In genomic region chr4:141134751-141135530, GRCm38 (mm10) we compare ENCODE assay signal across 8 mouse cellular contexts. TPM values are rescaled to one million over a fixed set of nuclear protein-coding genes. Genes with fewer than 3 reads are reported as not detected.
DNase-seq lines count a peak whose midpoint lies in the region; ATAC-seq and TF ChIP-seq lines count a peak whose summit lies in the region.

No protein-coding gene starts in this region.

- TF ChIP-seq CTCF in gastrocnemius, adult 2 months (IDR thresholded peaks at IDR 0.05), result no peak
- no peak for TF ChIP-seq CTCF in stomach, postnatal 0 days (IDR thresholded peaks at IDR 0.05; ENCODE audit: low read depth)

- H3K36me3 ChIP-seq in forebrain, embryonic 10.5 days (replicated peaks), result peaks cover 26% of the 10 kb centered on the region
- no peaks in the 10 kb centered on the region for H3K36me3 ChIP-seq in forebrain, embryonic 16.5 days (ENCODE audit: control insufficient read depth, insufficient read depth)
- H3K36me3 ChIP-seq in hindbrain, embryonic 16.5 days (ENCODE audit: control insufficient read depth, insufficient read depth, low read length), result no peaks in the 10 kb centered on the region
- H3K36me3 ChIP-seq in stomach, postnatal 0 days (ENCODE audit: control insufficient read depth, insufficient read depth, low read length), result no peaks in the 10 kb centered on the region

- H3K4me1 ChIP-seq in forebrain, embryonic 10.5 days, result peaks cover 84% of the 10 kb centered on the region
- H3K4me1 ChIP-seq in forebrain, embryonic 16.5 days (replicated peaks; ENCODE audit: control insufficient read depth, insufficient read depth, low read length), result peaks cover 66% of the 10 kb centered on the region
- H3K4me1 ChIP-seq in hindbrain, embryonic 16.5 days (ENCODE audit: control insufficient read depth, insufficient read depth, low read depth, low read length), result peaks cover 53% of the 10 kb centered on the region
- H3K4me1 ChIP-seq in stomach, postnatal 0 days (replicated peaks; ENCODE audit: control insufficient read depth, insufficient read depth), result peaks cover 17% of the 10 kb centered on the region

- intact Hi-C loops in gastrocnemius, adult 2 months (cut with DNase I), result loop anchor here (5.0 kb wide), 1 partner anchor 58 kb away; the partner anchor contains the start of gene Necap2

- H3K4me2 ChIP-seq in forebrain, embryonic 16.5 days (ENCODE audit: low read length), result no peak overlapping the region
- H3K4me2 ChIP-seq in hindbrain, embryonic 16.5 days (ENCODE audit: low read length), result no peak overlapping the region
- H3K4me2 ChIP-seq in stomach, postnatal 0 days (replicated peaks; ENCODE audit: low read depth), result peak overlapping the region; percentile 17; the same call in 1 of the 2 replicates

- no peaks in the 10 kb centered on the region for H3K9me3 ChIP-seq in forebrain, embryonic 10.5 days
- no peaks in the 10 kb centered on the region for H3K9me3 ChIP-seq in forebrain, embryonic 16.5 days (ENCODE audit: control insufficient read depth, low read length)
- H3K9me3 ChIP-seq in hindbrain, embryonic 16.5 days (ENCODE audit: control insufficient read depth, low read length), result no peaks in the 10 kb centered on the region
- no peaks in the 10 kb centered on the region for H3K9me3 ChIP-seq in stomach, postnatal 0 days (ENCODE audit: control insufficient read depth, low read length)

- 77% methylated on average over 20 of the region's 20 CpGs for WGBS in forebrain, embryonic 10.5 days
- whole genome bisulfite sequencing in forebrain, embryonic 16.5 days, result 63% methylated on average over 20 of the region's 20 CpGs
- WGBS in hindbrain, embryonic 16.5 days, result 69% methylated on average over 20 of the region's 20 CpGs
- 48% methylated on average over 20 of the region's 20 CpGs for WGBS in stomach, postnatal 0 days

- H3K9ac ChIP-seq in forebrain, embryonic 16.5 days (replicated peaks; ENCODE audit: low read depth, low read length), result no peak overlapping the region; the same call in 1 of the 2 replicates
- H3K9ac ChIP-seq in hindbrain, embryonic 16.5 days (ENCODE audit: low read depth, low read length), result no peak overlapping the region
- peak overlapping the region; percentile 3; the same call in 1 of the 2 replicates for H3K9ac ChIP-seq in stomach, postnatal 0 days (ENCODE audit: low read length)

- TF ChIP-seq EP300 in stomach, postnatal 0 days (optimal IDR thresholded peaks at IDR 0.05), result no peak

- no peaks in the 10 kb centered on the region for H3K27me3 ChIP-seq in forebrain, embryonic 10.5 days (ENCODE audit: poor library complexity, severe bottlenecking)
- H3K27me3 ChIP-seq in forebrain, embryonic 16.5 days (replicated peaks; ENCODE audit: control insufficient read depth, insufficient read depth, low read length), result no peaks in the 10 kb centered on the region
- no peaks in the 10 kb centered on the region for H3K27me3 ChIP-seq in hindbrain, embryonic 16.5 days (replicated peaks; ENCODE audit: control insufficient read depth, insufficient read depth, low read length)
- no peaks in the 10 kb centered on the region for H3K27me3 ChIP-seq in stomach, postnatal 0 days (ENCODE audit: control insufficient read depth, insufficient read depth, low read length)

- H3K4me3 ChIP-seq in forebrain, embryonic 10.5 days, result peak overlapping the region; percentile 30
- H3K4me3 ChIP-seq in forebrain, embryonic 16.5 days (replicated peaks; ENCODE audit: low read length), result no peak overlapping the region
- peak overlapping the region; percentile 61 for H3K4me3 ChIP-seq in gastrocnemius, adult 2 months
- no peak overlapping the region for H3K4me3 ChIP-seq in hindbrain, embryonic 16.5 days (ENCODE audit: low read length)
- H3K4me3 ChIP-seq in stomach, postnatal 0 days (ENCODE audit: low read depth, low read length), result peak overlapping the region; percentile 2; the same call in 1 of the 2 replicates

- no peak for DNase-seq in forebrain, embryonic 10.5 days (ENCODE audit: extremely low spot score, low spot score)
- DNase-seq in gastrocnemius, adult 2 months, result peak; percentile 79
- peak; percentile 55 for DNase-seq in lung, postnatal 10 days
- DNase-seq in stomach, postnatal 0 days (ENCODE audit: low spot score), result no peak
- DNase-seq in layer of hippocampus, adult 8-10 months (ENCODE audit: low spot score in 2 of 2), result no peak
- DNase-seq in urinary bladder, postnatal 36 days (ENCODE audit: low spot score in 2 of 2), result no peak

- no peak for ATAC-seq in forebrain, embryonic 16.5 days
- ATAC-seq in hindbrain, embryonic 16.5 days, result no peak
- ATAC-seq in stomach, postnatal 0 days (ENCODE audit: low FRiP score, low TSS enrichment), result no peak

- peak overlapping the region; percentile 80 for H3K27ac ChIP-seq in forebrain, embryonic 10.5 days
- no peak overlapping the region for H3K27ac ChIP-seq in forebrain, embryonic 16.5 days (ENCODE audit: low read length)
- H3K27ac ChIP-seq in gastrocnemius, adult 2 months, result peak overlapping the region; percentile 88
- H3K27ac ChIP-seq in hindbrain, embryonic 16.5 days (ENCODE audit: low read depth, low read length), result peak overlapping the region; percentile 57
- peak overlapping the region; percentile 79 for H3K27ac ChIP-seq in stomach, postnatal 0 days (replicated peaks)

RNA-seq across cellular contexts. Expression of gene Szrd1, which starts 4.6 kb away (rescaled TPM):
- polyA plus RNA-seq in forebrain, embryonic 10.5 days (2016; fragmentation: Nextera tagmentation; extraction: Ambion mirVana), result 38.2 and 45.2 TPM in 2 replicates
- 27.6 and 31.2 TPM in 2 replicates for polyA plus RNA-seq in forebrain, embryonic 16.5 days (2015; fragmentation: Nextera tagmentation; extraction: Ambion mirVana)
- 100 to 1,000 TPM; 146 to 163 TPM for total RNA-seq in gastrocnemius, adult 2 months (2021)
- polyA plus RNA-seq in hindbrain, embryonic 16.5 days (2015; fragmentation: Nextera tagmentation; extraction: Ambion mirVana), result 22.4 and 23.9 TPM in 2 replicates
- 28.6 and 29.6 TPM in 2 replicates for polyA plus RNA-seq in stomach, postnatal 0 days (2015; fragmentation: Nextera tagmentation; extraction: Ambion mirVana)
- 10 to 100 TPM; 50.3 to 75.0 (median 59.3) TPM for total RNA-seq in layer of hippocampus, adult 8-10 months (2022)

RNA-seq across cellular contexts. Expression of gene Fbxo42, which starts 12.8 kb away (rescaled TPM):
- polyA plus RNA-seq in forebrain, embryonic 10.5 days (2016; fragmentation: Nextera tagmentation; extraction: Ambion mirVana), result 27.0 and 29.6 TPM in 2 replicates
- polyA plus RNA-seq in forebrain, embryonic 16.5 days (2015; fragmentation: Nextera tagmentation; extraction: Ambion mirVana), result 25.4 and 27.1 TPM in 2 replicates
- total RNA-seq in gastrocnemius, adult 2 months (2021), result 10 to 100 TPM; 10.8 to 10.9 TPM
- 20.4 and 24.8 TPM in 2 replicates for polyA plus RNA-seq in hindbrain, embryonic 16.5 days (2015; fragmentation: Nextera tagmentation; extraction: Ambion mirVana)
- polyA plus RNA-seq in stomach, postnatal 0 days (2015; fragmentation: Nextera tagmentation; extraction: Ambion mirVana), result 9.8 and 11.5 TPM in 2 replicates
- total RNA-seq in layer of hippocampus, adult 8-10 months (2022), result 10 to 100 TPM; 22.3 to 24.1 (median 23.5) TPM

RNA-seq across cellular contexts. Expression of gene Spata21, which starts 46.8 kb away (rescaled TPM):
- polyA plus RNA-seq in forebrain, embryonic 10.5 days (2016; fragmentation: Nextera tagmentation; extraction: Ambion mirVana), result 0.15 and 0.17 TPM in 2 replicates
- polyA plus RNA-seq in forebrain, embryonic 16.5 days (2015; fragmentation: Nextera tagmentation; extraction: Ambion mirVana), result 0.09 and 0.46 TPM in 2 replicates
- not detected for total RNA-seq in gastrocnemius, adult 2 months (2021)
- polyA plus RNA-seq in hindbrain, embryonic 16.5 days (2015; fragmentation: Nextera tagmentation; extraction: Ambion mirVana), result 0.60 and 1.0 TPM in 2 replicates
- 0.05 and 0.11 TPM in 2 replicates for polyA plus RNA-seq in stomach, postnatal 0 days (2015; fragmentation: Nextera tagmentation; extraction: Ambion mirVana)
- under 1 TPM in 2 of 4 experiments, not detected in 2; 0.20 to 0.23 TPM for total RNA-seq in layer of hippocampus, adult 8-10 months (2022)

RNA-seq across cellular contexts. Expression of gene Necap2, which starts 56.8 kb away (rescaled TPM):
- polyA plus RNA-seq in forebrain, embryonic 10.5 days (2016; fragmentation: Nextera tagmentation; extraction: Ambion mirVana), result 54.1 and 54.7 TPM in 2 replicates
- 56.6 and 57.8 TPM in 2 replicates for polyA plus RNA-seq in forebrain, embryonic 16.5 days (2015; fragmentation: Nextera tagmentation; extraction: Ambion mirVana)
- 10 to 100 TPM; 13.1 to 16.5 TPM for total RNA-seq in gastrocnemius, adult 2 months (2021)
- polyA plus RNA-seq in hindbrain, embryonic 16.5 days (2015; fragmentation: Nextera tagmentation; extraction: Ambion mirVana), result 54.0 and 55.5 TPM in 2 replicates
- polyA plus RNA-seq in stomach, postnatal 0 days (2015; fragmentation: Nextera tagmentation; extraction: Ambion mirVana), result 77.7 and 81.1 TPM in 2 replicates
- 10 to 100 TPM; 41.4 to 55.0 (median 46.9) TPM for total RNA-seq in layer of hippocampus, adult 8-10 months (2022)

Comparison
In these comparisons a context has a peak if more than half of its experiments do, and no peak if none do; other contexts are left out.
1. H3K4me3 ChIP-seq: peak in forebrain, embryonic 10.5 days (single experiment), gastrocnemius, adult 2 months (single experiment) and stomach, postnatal 0 days (single experiment); none in forebrain, embryonic 16.5 days (single experiment) and hindbrain, embryonic 16.5 days (single experiment).
2. DNase-seq: peak in gastrocnemius, adult 2 months (single experiment) and lung, postnatal 10 days (single experiment); none in forebrain, embryonic 10.5 days (single experiment), stomach, postnatal 0 days (single experiment), layer of hippocampus, adult 8-10 months (0 of 2) and urinary bladder, postnatal 36 days (0 of 2).